Mouse (Mus musculus): ENCODE results near the gene BC028528. TPM values are rescaled to one million over a fixed set of nuclear protein-coding genes. Genes with fewer than 3 reads are reported as not detected.
"Not testable (repeated sequence)": the region's sequence is repeated elsewhere in the genome, so short reads cannot be mapped to it uniquely, and the experiment has no call there.

Gene BC028528
- polyA plus RNA-seq, 1 experiment, result 18.7 TPM

DNA sequence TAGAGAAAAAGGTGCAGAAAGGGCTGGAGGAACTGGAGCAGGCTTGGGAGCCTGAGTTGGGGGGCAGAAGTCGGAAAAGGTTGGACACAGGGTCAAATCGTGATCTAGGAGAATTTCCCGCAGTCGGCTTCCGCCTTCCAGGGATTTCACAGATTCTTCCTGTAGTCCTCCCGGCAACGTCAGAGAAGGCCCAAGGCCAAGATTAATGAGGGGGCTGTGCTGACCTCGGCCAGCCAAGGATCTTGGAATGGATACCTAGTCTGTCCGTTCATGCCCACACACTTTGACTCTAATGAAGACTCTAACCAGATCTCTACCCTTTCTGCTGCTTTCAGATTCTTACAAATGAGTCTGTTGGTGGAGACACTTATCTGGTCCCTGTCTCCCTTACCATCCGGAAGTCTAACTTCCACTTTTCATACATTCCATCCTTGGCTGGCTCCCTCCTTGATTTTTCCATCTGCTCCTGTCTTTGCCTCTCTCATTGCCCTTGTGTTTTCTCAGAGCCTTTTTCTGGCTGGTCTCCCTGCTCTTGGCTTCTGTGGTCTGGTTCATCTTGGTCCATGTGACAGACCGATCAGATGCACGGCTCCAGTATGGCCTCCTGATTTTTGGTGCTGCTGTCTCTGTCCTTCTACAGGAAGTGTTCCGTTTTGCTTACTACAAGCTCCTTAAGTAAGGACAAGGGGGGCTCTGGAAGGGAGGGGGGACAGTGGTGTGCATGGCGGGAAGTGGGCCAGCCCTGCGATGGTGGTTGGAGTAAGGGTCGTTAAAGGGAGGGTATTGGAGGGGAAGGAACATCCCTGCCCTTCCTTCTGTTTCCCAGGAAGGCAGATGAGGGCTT is 2.7 kb upstream of the BC028528 start:
- TF ChIP-seq POLR2A (IDR thresholded peaks at IDR 0.05; ENCODE audit: low read depth, low read length) (peak; percentile 6; the same call in 1 of the 2 replicates), CTCF (IDR thresholded peaks at IDR 0.05; ENCODE audit: borderline replicate concordance, insufficient read depth, low read length) (no peak)
- Histone ChIP-seq H3K4me1 (ENCODE audit: control insufficient read depth, insufficient read depth, low read length) (peaks cover 2% of the 10 kb centered on the region; the same call in 1 of the 2 replicates), H3K27ac (ENCODE audit: insufficient read depth, low read length) (peak overlapping the region; percentile 76), H3K4me3 (ENCODE audit: insufficient read depth, low read length) (peak overlapping the region; percentile 95)

DNA sequence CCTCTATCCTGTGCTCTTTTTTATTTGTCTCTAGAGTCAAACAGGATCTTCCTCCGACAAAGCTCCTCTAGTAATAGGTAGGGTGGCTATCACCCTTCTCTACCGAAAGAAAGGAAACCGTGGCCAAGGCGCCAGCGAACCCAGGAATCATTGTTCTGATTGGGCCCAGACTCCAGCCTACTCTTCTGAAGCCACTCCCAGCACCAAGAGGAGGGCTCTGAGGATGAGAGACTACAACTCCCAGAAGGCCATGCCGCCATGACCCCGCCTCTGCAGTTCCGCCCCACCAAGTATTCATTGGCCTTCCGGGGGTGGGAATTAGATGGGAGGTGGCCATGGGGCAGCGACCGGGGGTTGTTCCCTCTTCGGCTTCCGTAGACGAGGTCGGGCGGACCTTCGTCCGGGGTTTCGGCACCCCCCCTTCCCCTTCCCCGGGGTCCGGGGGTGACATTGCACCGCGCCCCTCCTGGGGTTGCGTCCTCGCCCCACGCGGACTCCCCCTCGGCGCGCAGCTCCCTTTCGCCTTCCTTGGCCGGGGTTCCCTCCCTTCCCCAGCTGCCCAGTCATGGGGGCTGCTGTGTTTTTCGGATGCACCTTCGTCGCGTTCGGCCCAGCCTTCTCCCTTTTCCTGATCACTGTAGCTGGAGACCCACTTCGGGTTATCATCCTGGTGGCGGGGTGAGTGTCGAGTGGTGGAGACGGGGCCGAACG is 2.0 kb upstream of the BC028528 start, which contains the start of gene Aph1a:
Aph1a (plus strand) TSS at position 364 of the 711 bp plus-strand sequence.
- peak; percentile 89 for TF ChIP-seq POLR2A (IDR thresholded peaks at IDR 0.05; ENCODE audit: low read depth, low read length)
- peak within 1 kb of the TSS; percentile 95 for H3K4me3 ChIP-seq (ENCODE audit: insufficient read depth, low read length)
- not testable (repeated sequence) for H3K4me1 ChIP-seq (ENCODE audit: control insufficient read depth, insufficient read depth, low read length)
- H3K27ac ChIP-seq (ENCODE audit: insufficient read depth, low read length), result peak within 1 kb of the TSS; percentile 80

DNA sequence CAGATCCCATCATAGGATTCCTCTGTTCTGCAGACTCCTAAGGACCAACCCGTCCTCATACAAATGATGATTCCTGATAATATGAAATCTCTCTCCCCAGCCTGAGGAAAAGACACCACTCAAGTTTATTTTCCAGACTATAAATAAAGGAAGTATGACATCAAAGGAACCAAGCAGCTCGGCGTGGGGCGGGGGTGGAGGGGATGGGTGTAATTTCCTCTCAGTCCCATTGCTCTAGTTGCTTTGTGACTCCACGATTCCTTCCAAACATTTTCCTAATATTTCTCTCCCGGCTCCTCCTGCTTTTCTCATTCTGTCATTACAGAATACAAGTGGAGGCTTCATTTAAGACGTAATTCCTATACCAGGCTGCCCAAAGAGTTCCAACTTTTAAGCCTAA is 1.3 kb upstream of the BC028528 start:
- peaks cover 2% of the 10 kb centered on the region; the same call in 1 of the 2 replicates for H3K4me1 ChIP-seq (ENCODE audit: control insufficient read depth, insufficient read depth, low read length)
- TF ChIP-seq CTCF (IDR thresholded peaks at IDR 0.05; ENCODE audit: borderline replicate concordance, insufficient read depth, low read length), result no peak
- H3K27ac ChIP-seq (ENCODE audit: insufficient read depth, low read length), result peak overlapping the region; percentile 80
- H3K4me3 ChIP-seq (ENCODE audit: insufficient read depth, low read length), result peak overlapping the region; percentile 40

DNA sequence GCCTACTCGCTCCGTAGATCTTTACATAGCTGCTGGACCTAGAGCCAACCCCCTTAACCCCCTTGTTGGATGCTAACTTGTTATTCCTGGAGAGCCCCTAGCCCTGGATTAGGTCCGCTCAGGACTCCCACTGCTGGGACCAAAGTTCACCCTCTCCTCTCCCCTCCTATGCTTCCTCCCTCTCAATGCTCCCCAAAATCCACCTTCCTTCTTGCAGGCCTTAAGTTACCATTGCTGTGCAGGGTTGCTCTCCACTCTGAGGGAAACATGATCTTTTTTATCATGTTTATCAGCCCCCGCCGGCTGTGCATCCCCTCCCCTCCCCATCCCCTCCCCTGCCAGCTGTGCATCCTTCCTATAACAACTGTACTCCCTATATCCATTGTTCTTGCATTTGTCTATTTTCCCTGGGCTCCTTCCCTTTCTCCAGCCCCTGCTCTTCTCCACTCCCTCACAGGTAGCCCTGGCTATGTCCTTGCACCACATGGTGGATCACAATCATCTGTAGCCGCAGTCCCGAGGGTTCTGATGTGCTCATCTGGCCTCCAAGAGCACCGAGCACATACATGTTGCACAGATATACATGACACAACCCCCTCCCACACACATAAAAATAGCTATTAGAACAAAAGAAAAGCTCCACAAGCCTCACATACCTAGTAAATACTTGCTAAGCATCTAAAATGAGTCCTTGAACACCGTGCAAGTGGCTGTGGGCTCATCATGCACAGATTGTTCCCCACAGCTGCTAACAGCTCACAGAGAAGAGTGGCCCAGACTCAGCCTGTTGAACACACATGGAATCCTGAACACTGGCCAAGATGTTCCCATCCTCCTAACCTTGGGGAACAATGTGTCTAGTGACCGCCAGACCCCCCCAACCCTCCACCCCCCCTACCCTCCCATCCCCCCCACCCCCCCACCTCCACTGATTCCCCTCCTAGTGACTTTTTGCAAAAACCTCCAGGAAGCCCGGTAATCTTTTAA is 554 bp upstream of the BC028528 start:
- H3K4me1 ChIP-seq (ENCODE audit: control insufficient read depth, insufficient read depth, low read length), result peaks cover 2% of the 10 kb centered on the region; the same call in 1 of the 2 replicates
- no peak overlapping the region for H3K27ac ChIP-seq (ENCODE audit: insufficient read depth, low read length)
- TF ChIP-seq CTCF (IDR thresholded peaks at IDR 0.05; ENCODE audit: borderline replicate concordance, insufficient read depth, low read length) (no peak), POLR2A (IDR thresholded peaks at IDR 0.05; ENCODE audit: low read depth, low read length) (no peak)
- no peak overlapping the region for H3K4me3 ChIP-seq (ENCODE audit: insufficient read depth, low read length)

DNA sequence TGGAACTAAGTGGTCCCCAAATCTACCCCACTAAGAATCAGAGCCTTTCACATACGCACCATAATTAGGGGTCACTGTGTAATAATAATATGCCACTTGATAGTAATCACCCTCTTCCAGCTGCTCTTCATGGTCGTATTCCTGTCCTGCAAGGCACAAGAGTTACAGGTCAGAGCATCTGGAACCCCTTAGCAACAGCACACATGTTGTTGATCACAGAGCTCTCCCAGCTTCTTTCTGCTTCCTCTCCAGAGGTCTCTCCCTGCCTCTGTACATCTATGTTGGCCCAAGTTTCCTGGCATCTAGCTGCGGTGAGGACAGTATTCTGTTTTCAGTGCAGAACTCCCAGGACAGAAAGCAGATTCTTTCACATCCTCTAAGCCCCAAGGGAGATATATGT is 2.1 kb downstream of the BC028528 start:
- Histone ChIP-seq H3K27ac (ENCODE audit: insufficient read depth, low read length) (no peak overlapping the region), H3K4me3 (ENCODE audit: insufficient read depth, low read length) (no peak overlapping the region), H3K4me1 (ENCODE audit: control insufficient read depth, insufficient read depth, low read length) (peaks cover 2% of the 10 kb centered on the region; the same call in 1 of the 2 replicates)
- TF ChIP-seq CTCF (IDR thresholded peaks at IDR 0.05; ENCODE audit: borderline replicate concordance, insufficient read depth, low read length) (no peak), POLR2A (IDR thresholded peaks at IDR 0.05; ENCODE audit: low read depth, low read length) (no peak)

DNA sequence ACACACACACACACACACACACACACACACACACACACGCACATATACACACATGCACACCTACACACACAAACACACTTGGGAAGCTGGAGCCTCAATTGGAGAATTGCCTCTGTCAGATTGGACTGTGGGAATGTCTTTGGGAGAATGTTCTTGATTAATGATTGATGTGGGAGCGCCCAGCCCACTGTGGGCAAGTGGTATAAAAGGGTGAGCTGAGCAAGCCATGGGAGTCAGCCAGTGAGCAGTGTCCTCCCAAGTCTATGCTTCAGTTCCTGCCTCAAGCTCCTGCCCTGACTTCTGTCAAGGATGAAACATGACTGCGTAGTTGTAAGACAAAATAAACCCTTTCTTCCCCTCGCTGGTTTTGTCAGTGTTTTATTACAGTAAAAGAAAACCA is 4.2 kb downstream of the BC028528 start:
- Histone ChIP-seq H3K4me3 (ENCODE audit: insufficient read depth, low read length) (no peak overlapping the region), H3K4me1 (ENCODE audit: control insufficient read depth, insufficient read depth, low read length) (peaks cover 2% of the 10 kb centered on the region; the same call in 1 of the 2 replicates), H3K27ac (ENCODE audit: insufficient read depth, low read length) (no peak overlapping the region)
- no peak for TF ChIP-seq CTCF (IDR thresholded peaks at IDR 0.05; ENCODE audit: borderline replicate concordance, insufficient read depth, low read length)
- TF ChIP-seq POLR2A (IDR thresholded peaks at IDR 0.05; ENCODE audit: low read depth, low read length), result no peak

DNA sequence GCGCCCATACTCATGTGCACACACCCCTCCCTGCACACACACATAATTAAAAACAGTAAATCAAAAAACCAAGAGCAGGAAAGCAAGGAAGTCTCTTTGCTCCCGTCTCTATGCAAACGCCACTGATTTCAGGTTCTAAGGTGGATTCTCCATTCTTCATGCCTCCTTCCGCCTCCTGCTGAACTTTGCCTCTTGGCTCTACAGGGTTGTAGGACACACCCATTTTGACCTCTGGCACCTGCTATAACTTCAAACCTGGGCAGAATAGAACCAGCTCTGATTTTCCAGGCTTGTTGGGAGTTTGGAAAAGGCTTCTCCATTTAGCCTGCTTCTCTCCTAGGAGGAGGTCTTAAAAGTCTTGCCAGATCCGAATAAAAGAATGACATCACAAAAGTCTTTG is 7.4 kb downstream of the BC028528 start:
- Histone ChIP-seq H3K4me3 (ENCODE audit: insufficient read depth, low read length) (no peak overlapping the region), H3K27ac (ENCODE audit: insufficient read depth, low read length) (no peak overlapping the region), H3K4me1 (ENCODE audit: control insufficient read depth, insufficient read depth, low read length) (no peaks in the 10 kb centered on the region)
- TF ChIP-seq CTCF (IDR thresholded peaks at IDR 0.05; ENCODE audit: borderline replicate concordance, insufficient read depth, low read length) (no peak), POLR2A (IDR thresholded peaks at IDR 0.05; ENCODE audit: low read depth, low read length) (no peak)

DNA sequence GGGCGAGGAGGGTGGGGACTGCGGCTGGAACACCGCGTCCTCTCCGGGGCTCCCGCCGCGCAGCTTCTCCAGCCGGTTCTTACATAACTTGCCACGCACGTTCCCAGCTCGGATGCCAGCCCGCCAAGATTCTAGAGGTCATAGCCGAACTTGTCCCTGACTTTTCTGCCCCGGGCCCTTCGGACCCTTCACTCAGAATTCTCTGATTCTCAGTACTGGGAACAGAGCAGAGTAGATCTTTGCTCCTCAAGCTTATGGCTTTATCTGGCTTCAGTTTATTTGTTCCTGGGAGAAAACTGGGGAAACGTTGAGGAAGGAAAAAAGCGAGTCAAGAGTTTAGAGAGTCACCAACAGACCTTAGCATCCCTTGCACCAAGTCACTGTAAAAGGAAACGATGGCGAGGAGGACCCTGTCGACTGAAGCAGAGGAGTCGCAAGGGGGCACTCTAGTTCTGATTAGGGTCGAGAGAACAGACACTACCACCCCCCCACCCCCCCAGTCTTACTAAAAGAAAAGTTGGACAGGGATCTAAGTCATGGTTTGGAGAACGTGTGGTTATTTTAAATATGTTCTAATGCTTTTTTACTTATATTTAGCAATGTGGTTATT is 8.9 kb downstream of the BC028528 start:
- Histone ChIP-seq H3K27ac (ENCODE audit: insufficient read depth, low read length) (no peak overlapping the region), H3K4me1 (ENCODE audit: control insufficient read depth, insufficient read depth, low read length) (no peaks in the 10 kb centered on the region), H3K4me3 (ENCODE audit: insufficient read depth, low read length) (peak overlapping the region; percentile 44)
- peak; percentile 45; the same call in 1 of the 2 replicates for TF ChIP-seq CTCF (IDR thresholded peaks at IDR 0.05; ENCODE audit: borderline replicate concordance, insufficient read depth, low read length)
- TF ChIP-seq POLR2A (IDR thresholded peaks at IDR 0.05; ENCODE audit: low read depth, low read length), result no peak

Data from embryonic fibroblast, embryonic 13.5 days (primary cell).